Mouse (Mus musculus): ENCODE measurements around the gene Fmo5. TPM values are rescaled to one million over a fixed set of nuclear protein-coding genes. Genes with fewer than 3 reads are reported as not detected.
A peak's percentile ranks its signal among the peaks of the same experiment; 100 is the strongest.

Gene Fmo5
- polyA plus RNA-seq, 1 experiment from 2014 or later = 1.2 TPM

GRCm38 (mm10) chr3:97617091-97617825 is 11.3 kb upstream of the Fmo5 start:
- Histone ChIP-seq H3K27ac (ENCODE audit: low read depth) (no peak overlapping the region), H3K27me3 (ENCODE audit: insufficient read depth, low read length) (no peaks in the 10 kb centered on the region), H3K4me1 (ENCODE audit: insufficient read depth) (no peaks in the 10 kb centered on the region), H3K36me3 (ENCODE audit: insufficient read depth) (no peaks in the 10 kb centered on the region), H3K9me3 (ENCODE audit: low read depth, low read length) (no peaks in the 10 kb centered on the region), H3K9ac (no peak overlapping the region), H3K4me3 (ENCODE audit: low read depth, low read length) (no peak overlapping the region), H3K4me2 (no peak overlapping the region)
- no peak for TF ChIP-seq CTCF (IDR thresholded peaks at IDR 0.05; ENCODE audit: low read depth)
- 78% methylated on average over 18 of the region's 19 CpGs for WGBS
- DNase-seq = no peak
- ATAC-seq (ENCODE audit: insufficient read depth) = no peak

- Histone ChIP-seq H3K9me3 (ENCODE audit: low read depth, low read length) (no peaks in the 10 kb centered on the region), H3K36me3 (ENCODE audit: insufficient read depth) (no peaks in the 10 kb centered on the region), H3K27ac (ENCODE audit: low read depth) (no peak overlapping the region), H3K9ac (no peak overlapping the region), H3K4me3 (ENCODE audit: low read depth, low read length) (no peak overlapping the region), H3K4me1 (ENCODE audit: insufficient read depth) (no peaks in the 10 kb centered on the region), H3K27me3 (ENCODE audit: insufficient read depth, low read length) (no peaks in the 10 kb centered on the region), H3K4me2 (no peak overlapping the region)
- 61% methylated on average over 8 of the region's 8 CpGs for WGBS
- ATAC-seq (ENCODE audit: insufficient read depth) (no peak), DNase-seq (no peak)
- TF ChIP-seq CTCF (IDR thresholded peaks at IDR 0.05; ENCODE audit: low read depth) = no peak
Measured at GRCm38 (mm10) chr3:97617899-97618298, 10.7 kb upstream of the Fmo5 start.

GRCm38 (mm10) chr3:97620657-97621056 is 7.9 kb upstream of the Fmo5 start:
- H3K4me2 ChIP-seq = no peak overlapping the region
- H3K27ac ChIP-seq (ENCODE audit: low read depth) = no peak overlapping the region
- no peaks in the 10 kb centered on the region for H3K9me3 ChIP-seq (ENCODE audit: low read depth, low read length)
- WGBS = 90% methylated on average over 4 of the region's 4 CpGs
- H3K27me3 ChIP-seq (ENCODE audit: insufficient read depth, low read length) = no peaks in the 10 kb centered on the region
- TF ChIP-seq CTCF (IDR thresholded peaks at IDR 0.05; ENCODE audit: low read depth) = no peak
- DNase-seq (no peak), ATAC-seq (ENCODE audit: insufficient read depth) (no peak)
- H3K9ac ChIP-seq = no peak overlapping the region
- H3K36me3 ChIP-seq (ENCODE audit: insufficient read depth) = no peaks in the 10 kb centered on the region
- H3K4me1 ChIP-seq (ENCODE audit: insufficient read depth) = no peaks in the 10 kb centered on the region
- no peak overlapping the region for H3K4me3 ChIP-seq (ENCODE audit: low read depth, low read length)

- TF ChIP-seq CTCF (IDR thresholded peaks at IDR 0.05; ENCODE audit: low read depth) = no peak
- no peaks in the 10 kb centered on the region for H3K36me3 ChIP-seq (ENCODE audit: insufficient read depth)
- no peak overlapping the region for H3K4me3 ChIP-seq (ENCODE audit: low read depth, low read length)
- 52% methylated on average over 2 of the region's 2 CpGs for WGBS
- ATAC-seq (ENCODE audit: insufficient read depth) (no peak), DNase-seq (no peak)
- H3K4me2 ChIP-seq = no peak overlapping the region
- H3K27me3 ChIP-seq (ENCODE audit: insufficient read depth, low read length) = no peaks in the 10 kb centered on the region
- H3K9me3 ChIP-seq (ENCODE audit: low read depth, low read length) = no peaks in the 10 kb centered on the region
- H3K4me1 ChIP-seq (ENCODE audit: insufficient read depth) = no peaks in the 10 kb centered on the region
- no peak overlapping the region for H3K27ac ChIP-seq (ENCODE audit: low read depth)
- H3K9ac ChIP-seq = no peak overlapping the region
Measured at GRCm38 (mm10) chr3:97624611-97625010, 4.0 kb upstream of the Fmo5 start.

GRCm38 (mm10) chr3:97627893-97628292 is 711 bp upstream of the Fmo5 start:
- Histone ChIP-seq H3K27ac (ENCODE audit: low read depth) (no peak overlapping the region), H3K4me1 (ENCODE audit: insufficient read depth) (no peaks in the 10 kb centered on the region), H3K36me3 (ENCODE audit: insufficient read depth) (no peaks in the 10 kb centered on the region), H3K9ac (no peak overlapping the region), H3K4me3 (ENCODE audit: low read depth, low read length) (peak overlapping the region; percentile 41; the same call in 1 of the 2 replicates), H3K4me2 (peak overlapping the region; percentile 75), H3K9me3 (ENCODE audit: low read depth, low read length) (no peaks in the 10 kb centered on the region), H3K27me3 (ENCODE audit: insufficient read depth, low read length) (no peaks in the 10 kb centered on the region)
- TF ChIP-seq CTCF (IDR thresholded peaks at IDR 0.05; ENCODE audit: low read depth) = no peak
- DNase-seq (no peak), ATAC-seq (ENCODE audit: insufficient read depth) (no peak; the same call in 1 of the 2 replicates)
- WGBS = 64% methylated on average over 7 of the region's 7 CpGs

GRCm38 (mm10) chr3:97629941-97630340 is 1.3 kb downstream of the Fmo5 start:
- Histone ChIP-seq H3K9me3 (ENCODE audit: low read depth, low read length) (no peaks in the 10 kb centered on the region), H3K4me1 (ENCODE audit: insufficient read depth) (no peaks in the 10 kb centered on the region), H3K4me3 (ENCODE audit: low read depth, low read length) (no peak overlapping the region), H3K27me3 (ENCODE audit: insufficient read depth, low read length) (no peaks in the 10 kb centered on the region), H3K36me3 (ENCODE audit: insufficient read depth) (no peaks in the 10 kb centered on the region), H3K9ac (no peak overlapping the region), H3K27ac (ENCODE audit: low read depth) (no peak overlapping the region), H3K4me2 (no peak overlapping the region)
- TF ChIP-seq CTCF (IDR thresholded peaks at IDR 0.05; ENCODE audit: low read depth) = no peak
- DNase-seq (no peak), ATAC-seq (ENCODE audit: insufficient read depth) (no peak)
- WGBS = 69% methylated on average over 4 of the region's 4 CpGs

GRCm38 (mm10) chr3:97630746-97631145 is 2.1 kb downstream of the Fmo5 start:
- Histone ChIP-seq H3K4me3 (ENCODE audit: low read depth, low read length) (no peak overlapping the region), H3K9me3 (ENCODE audit: low read depth, low read length) (no peaks in the 10 kb centered on the region), H3K36me3 (ENCODE audit: insufficient read depth) (no peaks in the 10 kb centered on the region), H3K9ac (no peak overlapping the region), H3K4me1 (ENCODE audit: insufficient read depth) (no peaks in the 10 kb centered on the region), H3K27ac (ENCODE audit: low read depth) (no peak overlapping the region), H3K4me2 (no peak overlapping the region), H3K27me3 (ENCODE audit: insufficient read depth, low read length) (no peaks in the 10 kb centered on the region)
- no peak for ATAC-seq (ENCODE audit: insufficient read depth)
- TF ChIP-seq CTCF (IDR thresholded peaks at IDR 0.05; ENCODE audit: low read depth) = no peak
- DNase-seq = no peak
- 90% methylated on average over 4 of the region's 4 CpGs for WGBS
